Mouse (Mus musculus) CH12.LX (cell line): ENCODE measurements around the gene Tmem238l.

Source experiments
- CTCF ChIP-seq, 2 experiments: IDR thresholded peaks in 1 of 2; conservative IDR thresholded peaks in 1 of 2; 2 replicates each; pipeline ENCODE4 v1.5.1; 2011 to 2012; ENCODE audit warnings: low read depth in 2 of 2, low read length in 2 of 2, improper control_type of control experiment in 1 of 2, inconsistent platforms in 1 of 2, mild to moderate bottlenecking in 1 of 2, moderate library complexity in 1 of 2
- TCF12 ChIP-seq: IDR thresholded peaks from 2 replicates; pipeline ENCODE4 v1.6.1; 2014; ENCODE audit warnings: low read depth, mild to moderate bottlenecking, inconsistent platforms, low read length, improper control_type of control experiment

- TF ChIP-seq CTCF (conservative IDR thresholded peaks at IDR 0.05 in 1 of 2, IDR thresholded peaks at IDR 0.05 in 1 of 2; ENCODE audit: low read depth in 2 of 2, low read length in 2 of 2), result no peak
- no peak for TF ChIP-seq TCF12
These were observed 52.1 kb downstream of the Tmem238l start for GRCm38 (mm10) chr11:67008528-67008927.
